Comparison of ENCODE assay signal across 30 mouse cellular contexts in the genomic region with DNA sequence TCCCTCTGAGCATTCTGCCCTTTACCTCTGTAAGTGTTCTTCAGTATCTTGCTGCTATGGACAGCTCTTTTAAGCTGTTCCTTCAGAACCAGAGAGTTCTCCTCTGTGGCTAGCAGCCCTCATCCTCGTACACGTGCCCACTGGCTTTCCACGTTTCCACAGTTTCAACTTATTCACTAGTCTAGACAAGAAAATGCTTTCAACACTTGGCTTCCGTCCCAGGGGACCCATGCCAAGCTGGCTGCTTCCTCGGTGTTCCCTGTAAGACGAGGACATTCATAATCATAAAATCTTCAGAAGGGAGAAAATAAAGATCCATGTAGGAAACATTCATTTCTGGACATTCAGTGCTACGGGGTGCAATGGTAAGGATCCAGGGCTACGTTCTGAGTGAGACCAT.
A peak's percentile ranks its signal among the peaks of the same experiment; 100 is the strongest.
DNase-seq lines count a peak whose midpoint lies in the region; ATAC-seq lines count a peak whose summit lies in the region.
"Had no signal": no experiment of that assay in that cellular context is flagged by ENCODE, and none has a peak within 500 bp of the region (broad histone marks: within the 10 kb centered on the region; RNA-seq: fewer than 3 reads in every experiment).

No protein-coding gene starts in this region.

- DNase-seq in left cerebral cortex, adult 11 months (ENCODE audit: low spot score): peak; percentile 21
- no peak for DNase-seq in left cerebral cortex, postnatal 4 days
- peak; percentile 11 to 51 for DNase-seq in frontal cortex, adult 2 months (ENCODE audit: extremely low spot score in 1 of 2, low spot score in 1 of 2)
- DNase-seq in left cerebral cortex, postnatal 14 days (ENCODE audit: low spot score in 2 of 2): peak; percentile 27 to 63
- DNase-seq in right cerebral cortex, postnatal 4 days: peak; percentile 9
- DNase-seq in kidney, postnatal 36 days: no peak
- DNase-seq in gastrocnemius, postnatal 25 days: no peak
- DNase-seq: adrenal gland, postnatal 10 days; cerebellum, adult 11 months; cerebellum, adult 9-11 months; gastrocnemius, postnatal 10 days; heart, postnatal 14 days; kidney, adult 18-20 months; kidney, postnatal 25 days; liver, embryonic 13.5 days; lung, adult 18-20 months; thymus, postnatal 25 days had no signal

- peaks cover 12% of the 10 kb centered on the region for H3K9me3 ChIP-seq in midbrain, embryonic 15.5 days
- H3K9me3 ChIP-seq: limb, embryonic 15.5 days had no signal

- 89% methylated on average over 8 of the region's 8 CpGs for WGBS in midbrain, embryonic 15.5 days

- H3K4me2 ChIP-seq in midbrain, embryonic 15.5 days: no peak overlapping the region
- H3K4me2 ChIP-seq: hindbrain, embryonic 15.5 days; kidney, embryonic 15.5 days; limb, embryonic 15.5 days; liver, embryonic 13.5 days; neural tube, embryonic 12.5 days had no signal

- H3K9ac ChIP-seq in midbrain, embryonic 15.5 days: no peak overlapping the region
- H3K9ac ChIP-seq: hindbrain, embryonic 15.5 days; kidney, embryonic 15.5 days; limb, embryonic 15.5 days; liver, embryonic 13.5 days; neural tube, embryonic 12.5 days had no signal

- no peak overlapping the region for H3K27ac ChIP-seq in midbrain, embryonic 15.5 days
- H3K27ac ChIP-seq: hindbrain, embryonic 10.5 days; hindbrain, embryonic 15.5 days; kidney, embryonic 15.5 days; limb, embryonic 10.5 days; limb, embryonic 15.5 days; liver, embryonic 13.5 days; neural tube, embryonic 12.5 days had no signal

- no peak for ATAC-seq in midbrain, embryonic 15.5 days (replicated peaks)
- ATAC-seq: inflammation-experienced regulatory T-cells, adult 6 months; lung, postnatal 0 days; midbrain, embryonic 16.5 days; Patski had no signal

- H3K36me3 ChIP-seq in midbrain, embryonic 15.5 days (replicated peaks): no peaks in the 10 kb centered on the region
- H3K36me3 ChIP-seq: hindbrain, embryonic 10.5 days; hindbrain, embryonic 15.5 days; kidney, embryonic 15.5 days; limb, embryonic 10.5 days; limb, embryonic 15.5 days; liver, embryonic 13.5 days; neural tube, embryonic 12.5 days had no signal

- no peak overlapping the region for H3K4me3 ChIP-seq in midbrain, embryonic 15.5 days
- H3K4me3 ChIP-seq: erythroblast, embryonic 14.5 days; hindbrain, embryonic 10.5 days; hindbrain, embryonic 15.5 days; kidney, embryonic 15.5 days; limb, embryonic 10.5 days; limb, embryonic 15.5 days; liver, embryonic 13.5 days; myocyte; neural tube, embryonic 12.5 days had no signal

- H3K27me3 ChIP-seq in midbrain, embryonic 15.5 days (replicated peaks): no peaks in the 10 kb centered on the region
- H3K27me3 ChIP-seq: hindbrain, embryonic 15.5 days; kidney, embryonic 15.5 days; limb, embryonic 15.5 days; liver, embryonic 13.5 days; neural tube, embryonic 12.5 days; Patski had no signal

- no peaks in the 10 kb centered on the region for H3K4me1 ChIP-seq in midbrain, embryonic 15.5 days
- H3K4me1 ChIP-seq: hindbrain, embryonic 10.5 days; hindbrain, embryonic 15.5 days; kidney, embryonic 15.5 days; limb, embryonic 10.5 days; limb, embryonic 15.5 days; liver, embryonic 13.5 days; neural tube, embryonic 12.5 days had no signal

- intact Hi-C loops in left cerebral cortex, postnatal 4 days (cut with DNase I): no loop called here
- intact Hi-C loops in left cerebral cortex, postnatal 14 days (cut with DNase I): no loop called here

Comparison
In these comparisons a context has a peak if more than half of its experiments do, and no peak if none do; other contexts are left out.
1. DNase-seq: peak in left cerebral cortex, adult 11 months (single experiment), frontal cortex, adult 2 months (2 of 2), left cerebral cortex, postnatal 14 days (2 of 2) and right cerebral cortex, postnatal 4 days (single experiment); none in left cerebral cortex, postnatal 4 days (single experiment), kidney, postnatal 36 days (0 of 2) and gastrocnemius, postnatal 25 days (single experiment).